Mouse (Mus musculus) left cerebral cortex, postnatal 10 days (tissue): Measurements from ENCODE around the gene Itga10. TPM values are rescaled to one million over a fixed set of nuclear protein-coding genes. Genes with fewer than 3 reads are reported as not detected.
A peak's percentile ranks its signal among the peaks of the same experiment; 100 is the strongest.
"Not testable (repeated sequence)": the region's sequence is repeated elsewhere in the genome, so short reads cannot be mapped to it uniquely, and the experiment has no call there.

ENCODE experiments used
- DNase-seq, 2 experiments: peaks; one replicate each; pipeline ENCODE4 v3.0.0; 2021 to 2022; ENCODE audit warnings: low spot score in 2 of 2, mixed read lengths in 1 of 2; ENCODE audit errors: extremely low spot score in 1 of 2
- intact Hi-C: fragments of 180-260 bp; cut with DNase I; formaldehyde crosslinking; loops from one replicate; pipeline ENCODE4 v1.15.1; 2025
- total RNA-seq, 2 experiments: library from RNA; stranded (reverse); gene quantifications; 2 replicates each; pipeline ENCODE4 v1.2.3; 2021

Gene Itga10
- total RNA-seq, result 1 to 10 TPM; 1.4 to 1.9 TPM

- peak in 1 of 2 experiments; percentile 58 for DNase-seq
- intact Hi-C loops, result no loop called here
These were observed at the start of gene Itga10 for GRCm38 (mm10) chr3:96645018-96645649. TSS of gene Itga10 (plus strand) at chr3:96645584.

GRCm38 (mm10) chr3:96595661-96596060 is 49.7 kb upstream of the Itga10 start:
- intact Hi-C loops, result no loop called here
- no peak for DNase-seq

- DNase-seq, result peak in 1 of 2 experiments; percentile 87
- intact Hi-C loops, result no loop called here
These were observed 49.1 kb upstream of the Itga10 start, which contains the start of gene Ankrd34a for GRCm38 (mm10) chr3:96596228-96596707. TSS of gene Ankrd34a (plus strand) at chr3:96596636.

GRCm38 (mm10) chr3:96596855-96597254 is 48.5 kb upstream of the Itga10 start:
- DNase-seq, result peak in 1 of 2 experiments; percentile 54
- intact Hi-C loops, result no loop called here

- intact Hi-C loops, result no loop called here
- DNase-seq, result peak in 1 of 2 experiments; percentile 60
These were observed 47.9 kb upstream of the Itga10 start for GRCm38 (mm10) chr3:96597435-96597891.

- peak in 1 of 2 experiments; percentile 87 for DNase-seq
- intact Hi-C loops, result no loop called here
These were observed 47.0 kb upstream of the Itga10 start for GRCm38 (mm10) chr3:96598156-96599068.

- no peak for DNase-seq
- intact Hi-C loops, result no loop called here
These were observed 46.4 kb upstream of the Itga10 start for GRCm38 (mm10) chr3:96599069-96599393.

- no peak for DNase-seq
- intact Hi-C loops, result no loop called here
These were observed 46.0 kb upstream of the Itga10 start for GRCm38 (mm10) chr3:96599411-96599810.

GRCm38 (mm10) chr3:96600639-96601250 is 44.6 kb upstream of the Itga10 start, which contains the start of gene Lix1l:
TSS of gene Lix1l (plus strand) at chr3:96601149.
- intact Hi-C loops, result no loop called here
- DNase-seq, result peak; percentile 96

GRCm38 (mm10) chr3:96601251-96601787 is 44.1 kb upstream of the Itga10 start:
- intact Hi-C loops, result no loop called here
- DNase-seq, result peak in 1 of 2 experiments; percentile 83

- no peak for DNase-seq
- intact Hi-C loops, result no loop called here
These were observed 43.3 kb upstream of the Itga10 start for GRCm38 (mm10) chr3:96601941-96602703.

GRCm38 (mm10) chr3:96602704-96603084 is 42.7 kb upstream of the Itga10 start:
- DNase-seq, result no peak
- intact Hi-C loops, result no loop called here

GRCm38 (mm10) chr3:96603311-96603710 is 42.1 kb upstream of the Itga10 start:
- intact Hi-C loops, result no loop called here
- no peak for DNase-seq

GRCm38 (mm10) chr3:96606007-96606406 is 39.4 kb upstream of the Itga10 start:
- DNase-seq, intact Hi-C loops: not testable (repeated sequence)

- no peak for DNase-seq
- intact Hi-C loops, result no loop called here
These were observed 38.8 kb upstream of the Itga10 start for GRCm38 (mm10) chr3:96606618-96607017.

- intact Hi-C loops, result no loop called here
- DNase-seq, result no peak
These were observed 27.4 kb upstream of the Itga10 start for GRCm38 (mm10) chr3:96617941-96618340.

- intact Hi-C loops, result no loop called here
- DNase-seq, result no peak
These were observed 22.2 kb upstream of the Itga10 start for GRCm38 (mm10) chr3:96623201-96623600.
